10 mouse cellular contexts compared by ENCODE assay signal in the genomic region with DNA sequence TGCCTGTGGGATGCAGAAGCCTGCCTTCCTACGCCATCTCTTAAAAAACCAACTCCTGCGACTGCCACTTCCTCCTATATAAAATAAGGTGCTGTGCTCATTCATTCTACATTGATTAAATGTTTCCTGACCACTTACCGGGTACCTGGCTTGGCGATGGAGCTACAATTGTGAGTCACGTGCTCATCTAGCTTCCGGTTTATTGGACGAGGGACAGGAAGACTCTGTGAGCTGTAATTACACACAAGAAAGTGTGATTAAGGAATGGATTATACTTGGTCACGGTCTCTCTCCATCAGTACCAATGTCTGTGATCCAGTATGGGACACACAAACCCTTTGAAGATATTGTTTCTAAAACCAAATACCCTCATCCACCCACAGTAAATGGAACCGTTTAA. TPM values are rescaled to one million over a fixed set of nuclear protein-coding genes. Genes with fewer than 3 reads are reported as not detected.
DNase-seq lines count a peak whose midpoint lies in the region; ATAC-seq and TF ChIP-seq lines count a peak whose summit lies in the region.
"Had no signal": no experiment of that assay in that cellular context is flagged by ENCODE, and none has a peak within 500 bp of the region (broad histone marks: within the 10 kb centered on the region; RNA-seq: fewer than 3 reads in every experiment).

No protein-coding gene starts in this region.

- peaks cover 15% of the 10 kb centered on the region for H3K4me1 ChIP-seq in heart, postnatal 0 days (ENCODE audit: control insufficient read depth, insufficient read depth)
- peaks cover 0 to 6% of the 10 kb centered on the region in 2 experiments; a peak in 3 of 4 replicates for H3K4me1 ChIP-seq in MEL (ENCODE audit: control insufficient read depth in 1 of 2, insufficient read depth in 2 of 2, low read length in 2 of 2)
- no peaks in the 10 kb centered on the region for H3K4me1 ChIP-seq in limb, embryonic 10.5 days

- no peak overlapping the region for H3K4me3 ChIP-seq in heart, postnatal 0 days (ENCODE audit: low read depth, low read length)
- peak overlapping the region; percentile 89 to 99 for H3K4me3 ChIP-seq in MEL (ENCODE audit: control insufficient read depth in 1 of 2, insufficient read depth in 1 of 2, low read depth in 2 of 2, low read length in 2 of 2)
- peak overlapping the region; percentile 29; the same call in 1 of the 2 replicates for H3K4me3 ChIP-seq in limb, embryonic 10.5 days

- peak overlapping the region; percentile 82 for H3K27ac ChIP-seq in heart, postnatal 0 days (ENCODE audit: low read depth)
- H3K27ac ChIP-seq in MEL (ENCODE audit: control insufficient read depth, low read depth, low read length) = peak overlapping the region; percentile 55
- H3K27ac ChIP-seq in limb, embryonic 10.5 days = no peak overlapping the region
- H3K27ac ChIP-seq: embryonic facial prominence, embryonic 15.5 days; liver, embryonic 14.5 days had no signal

- DNase-seq in heart, postnatal 0 days (ENCODE audit: low spot score) = no peak
- no peak for DNase-seq in heart, adult 8-10 months (ENCODE audit: low spot score)
- DNase-seq in 416B (ENCODE audit: low read depth) = peak; percentile 72
- peak; percentile 66 for DNase-seq in MEL (ENCODE audit: low read depth, low spot score)
- DNase-seq in limb, embryonic 10.5 days (ENCODE audit: low spot score) = no peak
- no peak for DNase-seq in adrenal gland, postnatal 10 days
- no peak for DNase-seq in layer of hippocampus, postnatal 36 days
- no peak for DNase-seq in cerebellum, postnatal 14 days

- ATAC-seq in heart, postnatal 0 days (ENCODE audit: insufficient read depth, low read depth) = 0 out of 2 replicates have a peak, but pooled peaks have one; percentile 12

- no peaks in the 10 kb centered on the region for H3K36me3 ChIP-seq in heart, postnatal 0 days (replicated peaks; ENCODE audit: control insufficient read depth, insufficient read depth, low read length)
- peaks cover 0 to 5% of the 10 kb centered on the region in 2 experiments; a peak in 2 of 4 replicates for H3K36me3 ChIP-seq in MEL (ENCODE audit: control insufficient read depth in 1 of 2, insufficient read depth in 2 of 2, low read length in 2 of 2)
- H3K36me3 ChIP-seq in limb, embryonic 10.5 days = no peaks in the 10 kb centered on the region
- H3K36me3 ChIP-seq: embryonic facial prominence, embryonic 15.5 days had no signal

- TF ChIP-seq POLR2A in MEL (IDR thresholded peaks at IDR 0.05; ENCODE audit: control insufficient read depth in 1 of 2, insufficient read depth in 1 of 2, low read depth in 1 of 2, low read length in 2 of 2, poor library complexity in 1 of 2) = no peak

- H3K4me2 ChIP-seq in heart, postnatal 0 days (ENCODE audit: low read depth, low read length) = peak overlapping the region; percentile 42; the same call in 1 of the 2 replicates
- H3K4me2 ChIP-seq: embryonic facial prominence, embryonic 15.5 days had no signal

- no peak for TF ChIP-seq EP300 in heart, postnatal 0 days (IDR thresholded peaks at IDR 0.05; ENCODE audit: low read depth)
- TF ChIP-seq EP300 in MEL (IDR thresholded peaks at IDR 0.05; ENCODE audit: low read depth in 1 of 2, low read length in 2 of 2) = no peak

- H3K9ac ChIP-seq in heart, postnatal 0 days (replicated peaks; ENCODE audit: low read depth, low read length) = no peak overlapping the region
- peak overlapping the region; percentile 58; the same call in 1 of the 2 replicates for H3K9ac ChIP-seq in MEL (ENCODE audit: control insufficient read depth, low read depth, low read length, poor library complexity, severe bottlenecking)
- H3K9ac ChIP-seq: embryonic facial prominence, embryonic 15.5 days; liver, embryonic 14.5 days had no signal

- no peak for TF ChIP-seq RAD21 in MEL (IDR thresholded peaks at IDR 0.05; ENCODE audit: low read depth, low read length)

- H3K79me2 ChIP-seq in MEL (ENCODE audit: control insufficient read depth, insufficient read depth, low read length, poor library complexity) = peaks cover 2% of the 10 kb centered on the region; the same call in 1 of the 2 replicates

- no peaks in the 10 kb centered on the region for H3K27me3 ChIP-seq in heart, postnatal 0 days (ENCODE audit: control insufficient read depth, insufficient read depth, low read length)
- H3K27me3 ChIP-seq in MEL (ENCODE audit: control insufficient read depth in 1 of 2, insufficient read depth in 2 of 2, low read length in 2 of 2) = peaks cover 2 to 4% of the 10 kb centered on the region in 2 experiments; a peak in 3 of 4 replicates
- H3K27me3 ChIP-seq in limb, embryonic 10.5 days (ENCODE audit: low read depth, poor library complexity, severe bottlenecking) = no peaks in the 10 kb centered on the region
- H3K27me3 ChIP-seq: embryonic facial prominence, embryonic 15.5 days had no signal

- no peak for TF ChIP-seq CTCF in heart, postnatal 0 days (IDR thresholded peaks at IDR 0.05; ENCODE audit: low read depth)
- TF ChIP-seq CTCF in MEL (IDR thresholded peaks at IDR 0.05 in 2 of 3, conservative IDR thresholded peaks at IDR 0.05 in 1 of 3; ENCODE audit: control insufficient read depth in 1 of 3, insufficient read depth in 1 of 3, low read depth in 2 of 3, low read length in 3 of 3, poor library complexity in 1 of 3, severe bottlenecking in 1 of 3) = no peak

- WGBS in heart, postnatal 0 days = 56% methylated on average over 9 of the region's 9 CpGs
- WGBS in limb, embryonic 10.5 days = 88% methylated on average over 9 of the region's 9 CpGs

- no peaks in the 10 kb centered on the region for H3K9me3 ChIP-seq in heart, postnatal 0 days (replicated peaks; ENCODE audit: control insufficient read depth, low read length)
- H3K9me3 ChIP-seq in MEL (replicated peaks; ENCODE audit: insufficient read depth, low read length) = no peaks in the 10 kb centered on the region
- no peaks in the 10 kb centered on the region for H3K9me3 ChIP-seq in limb, embryonic 10.5 days (replicated peaks)
- H3K9me3 ChIP-seq: embryonic facial prominence, embryonic 15.5 days had no signal

TF ChIP-seq in MEL, 35 proteins besides CTCF, POLR2A, EP300 and RAD21 (continues in another document):
- TF ChIP-seq TAL1 (IDR thresholded peaks at IDR 0.05; ENCODE audit: low read length) = no peak
- TF ChIP-seq TBP (IDR thresholded peaks at IDR 0.05; ENCODE audit: low read depth, low read length) = no peak
- no peak for TF ChIP-seq MAFK (IDR thresholded peaks at IDR 0.05; ENCODE audit: borderline replicate concordance, low read depth, low read length)
- no peak for TF ChIP-seq ZNF384 (IDR thresholded peaks at IDR 0.05; ENCODE audit: low read depth, low read length)
- no peak for TF ChIP-seq MYB (IDR thresholded peaks at IDR 0.05; ENCODE audit: low read depth, low read length)
- TF ChIP-seq POLR2AphosphoS2 (IDR thresholded peaks at IDR 0.05; ENCODE audit: low read length) = no peak
- TF ChIP-seq E2F4 (IDR thresholded peaks at IDR 0.05; ENCODE audit: borderline replicate concordance, low read depth, low read length) = no peak
- TF ChIP-seq NELFE (IDR thresholded peaks at IDR 0.05; ENCODE audit: low read depth, low read length) = no peak
- no peak for TF ChIP-seq SMC3 (IDR thresholded peaks at IDR 0.05; ENCODE audit: low read depth, low read length)
- no peak for TF ChIP-seq MAZ (IDR thresholded peaks at IDR 0.05; ENCODE audit: low read depth, low read length)
- peak; percentile 88 for TF ChIP-seq MAX (IDR thresholded peaks at IDR 0.05; ENCODE audit: low read length)
- TF ChIP-seq POLR2AphosphoS5 (IDR thresholded peaks at IDR 0.05; ENCODE audit: borderline replicate concordance, low read depth, low read length) = no peak
- no peak for TF ChIP-seq RCOR1 (IDR thresholded peaks at IDR 0.05; ENCODE audit: low read depth, low read length)
- no peak for TF ChIP-seq UBTF (IDR thresholded peaks at IDR 0.05; ENCODE audit: borderline replicate concordance, insufficient read depth, low read depth, low read length)
- peak in 1 of 2 experiments; percentile 76; a peak in 2 of 4 replicates for TF ChIP-seq USF2 (IDR thresholded peaks at IDR 0.05; ENCODE audit: borderline replicate concordance in 1 of 2, insufficient read depth in 1 of 2, low read depth in 1 of 2, low read length in 2 of 2)
- TF ChIP-seq HCFC1 (IDR thresholded peaks at IDR 0.05; ENCODE audit: low read depth, low read length) = no peak
- peak; percentile 92 for TF ChIP-seq USF1 (IDR thresholded peaks at IDR 0.05; ENCODE audit: low read depth, low read length)
- TF ChIP-seq ZKSCAN1 (IDR thresholded peaks at IDR 0.05; ENCODE audit: low read depth, low read length) = no peak
- no peak for TF ChIP-seq KAT2A (conservative IDR thresholded peaks at IDR 0.05; ENCODE audit: low read depth, low read length)
- TF ChIP-seq MEF2A (IDR thresholded peaks at IDR 0.05; ENCODE audit: extremely low read depth, insufficient replicate concordance, low read depth, low read length, poor library complexity, severe bottlenecking) = no peak
- no peak for TF ChIP-seq ELF1 (IDR thresholded peaks at IDR 0.05; ENCODE audit: low read depth, low read length)
- no peak for TF ChIP-seq ZC3H11A (IDR thresholded peaks at IDR 0.05; ENCODE audit: low read depth, low read length)
- no peak for TF ChIP-seq ZMIZ1 (IDR thresholded peaks at IDR 0.05; ENCODE audit: low read depth, low read length)

RNA-seq across cellular contexts. Expression of gene Upb1, which starts 36.1 kb away (rescaled TPM):
- total RNA-seq in heart, postnatal 0 days (2014; rRNA removed; ENCODE audit: low replicate concordance) = 0.66 TPM in 1 of 2 replicates, not detected in the other
- 0.86 and 1.1 TPM in 2 replicates for polyA plus RNA-seq in heart, postnatal 0 days (2015; fragmentation: Nextera tagmentation; extraction: Ambion mirVana)
- total RNA-seq in heart, adult 8-10 months (2022) = 1 to 10 TPM in 1 of 4 experiments, under 1 TPM in 3; 0.53 to 1.0 (median 0.63) TPM
- not detected in 2 replicates for total RNA-seq in MEL (2012; rRNA removed)
- polyA plus RNA-seq in MEL (2012; ENCODE audit: insufficient read depth in 1 of 2, insufficient read length in 2 of 2, low read depth in 1 of 2, low replicate concordance in 2 of 2, missing spikeins in 1 of 2) = under 1 TPM in 1 of 2 experiments, not detected in 1; 0.03 TPM
- 0.70 TPM in 1 of 2 replicates, not detected in the other for polyA plus RNA-seq in limb, embryonic 10.5 days (2016; fragmentation: Nextera tagmentation; extraction: Ambion mirVana)
- 10 to 100 TPM; 22.7 to 57.8 TPM for total RNA-seq in adrenal gland, postnatal 10 days (2021)
- not detected for total RNA-seq in layer of hippocampus, postnatal 36 days (2021)

RNA-seq across cellular contexts. Expression of gene Adora2a, which starts 48.1 kb away (rescaled TPM):
- 15.8 and 51.3 TPM in 2 replicates for total RNA-seq in heart, postnatal 0 days (2014; rRNA removed; ENCODE audit: low replicate concordance)
- 3.6 and 4.4 TPM in 2 replicates for polyA plus RNA-seq in heart, postnatal 0 days (2015; fragmentation: Nextera tagmentation; extraction: Ambion mirVana)
- 1 to 10 TPM; 5.8 to 9.3 (median 7.0) TPM for total RNA-seq in heart, adult 8-10 months (2022)
- total RNA-seq in MEL (2012; rRNA removed) = not detected in 2 replicates
- under 1 TPM in 1 of 2 experiments, not detected in 1; 0.04 TPM for polyA plus RNA-seq in MEL (2012; ENCODE audit: insufficient read depth in 1 of 2, insufficient read length in 2 of 2, low read depth in 1 of 2, low replicate concordance in 2 of 2, missing spikeins in 1 of 2)
- 1.7 and 2.2 TPM in 2 replicates for polyA plus RNA-seq in limb, embryonic 10.5 days (2016; fragmentation: Nextera tagmentation; extraction: Ambion mirVana)
- total RNA-seq in adrenal gland, postnatal 10 days (2021) = 10 to 100 TPM; 10.2 to 12.8 TPM
- total RNA-seq in layer of hippocampus, postnatal 36 days (2021) = 1 to 10 TPM; 3.1 to 3.2 TPM

Comparison
In these comparisons a context has a peak if more than half of its experiments do, and no peak if none do; other contexts are left out.
1. DNase-seq: peak in 416B (single experiment) and MEL (single experiment); none in heart, postnatal 0 days (single experiment), heart, adult 8-10 months (single experiment), limb, embryonic 10.5 days (single experiment), adrenal gland, postnatal 10 days (single experiment), layer of hippocampus, postnatal 36 days (0 of 2) and cerebellum, postnatal 14 days (0 of 2).
2. RNA of gene Upb1, which starts 36.1 kb away (total RNA-seq): 22.7 to 57.8 TPM in adrenal gland, postnatal 10 days; 0.53 to 1.0 TPM in heart, adult 8-10 months, not detected in layer of hippocampus, postnatal 36 days, 0.66 TPM in heart, postnatal 0 days and not detected in MEL; every median in the first group is over 10 times any median in the second.